Mouse (Mus musculus): ENCODE measurements at regions not wholly inside any gene's neighbourhood (a gene's known extent, or its start where the extent isn't known, plus 50 kb on each side); places are given as distances from the start of the nearest gene placed in this dataset.

GRCm38 (mm10) chr15:38595820-38596219 is 1170.5 kb downstream of the 4930447A16Rik start:
- TF ChIP-seq CTCF (IDR thresholded peaks at IDR 0.05), result no peak
- TF ChIP-seq EP300 (IDR thresholded peaks at IDR 0.05), result no peak

Data from lung, postnatal 0 days (tissue).